Mouse (Mus musculus): ENCODE data around the gene Adgrl3. TPM values are rescaled to one million over a fixed set of nuclear protein-coding genes. Genes with fewer than 3 reads are reported as not detected.
"Not testable (repeated sequence)": the region's sequence is repeated elsewhere in the genome, so short reads cannot be mapped to it uniquely, and the experiment has no call there.

Adgrl3 gene
- polyA plus RNA-seq, 1 experiment from 2014 or later: 11.9 TPM

GRCm38 (mm10) chr5:81480911-81481310, 461.0 kb downstream of the Adgrl3 start:
- no peaks in the 10 kb centered on the region for H3K9me3 ChIP-seq
- H3K4me3 ChIP-seq: no peak overlapping the region
- H3K4me1 ChIP-seq: no peaks in the 10 kb centered on the region
- 74% methylated on average over 3 of the region's 3 CpGs for WGBS
- no peaks in the 10 kb centered on the region for H3K36me3 ChIP-seq (replicated peaks)
- DNase-seq (ENCODE audit: low spot score): no peak
- no peaks in the 10 kb centered on the region for H3K27me3 ChIP-seq (replicated peaks; ENCODE audit: low read depth, poor library complexity, severe bottlenecking)
- H3K27ac ChIP-seq (replicated peaks): no peak overlapping the region

- no peaks in the 10 kb centered on the region for H3K4me1 ChIP-seq
- WGBS: 63% methylated on average over 3 of the region's 3 CpGs
- no peaks in the 10 kb centered on the region for H3K27me3 ChIP-seq (replicated peaks; ENCODE audit: low read depth, poor library complexity, severe bottlenecking)
- H3K9me3 ChIP-seq: no peaks in the 10 kb centered on the region
- no peak overlapping the region for H3K4me3 ChIP-seq
- no peak for DNase-seq (ENCODE audit: low spot score)
- no peaks in the 10 kb centered on the region for H3K36me3 ChIP-seq (replicated peaks)
- H3K27ac ChIP-seq (replicated peaks): no peak overlapping the region
Measured at GRCm38 (mm10) chr5:81483890-81484289, 464.0 kb downstream of the Adgrl3 start.

DNA sequence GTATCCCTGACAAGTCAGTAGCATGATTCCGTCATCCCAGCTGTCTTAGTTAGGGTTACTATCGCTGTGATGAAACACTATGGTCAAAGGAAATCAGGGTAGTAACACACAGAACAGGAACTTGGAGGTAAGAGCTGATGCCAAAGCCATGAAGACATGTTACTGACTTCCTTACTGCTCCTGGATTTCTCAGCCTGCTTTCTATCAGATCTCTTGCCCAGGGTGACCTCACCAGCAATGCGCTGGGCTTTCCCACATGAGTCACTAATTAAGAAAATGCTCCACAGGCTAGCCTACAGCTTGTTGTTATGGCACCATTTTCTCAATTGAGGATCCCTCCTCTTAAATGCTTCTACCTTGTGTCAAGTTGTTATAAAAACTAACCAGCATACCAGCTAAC, 481.1 kb downstream of the Adgrl3 start:
- WGBS: 88% methylated on average over 3 of the region's 3 CpGs
- no peaks in the 10 kb centered on the region for H3K36me3 ChIP-seq (replicated peaks)
- DNase-seq (ENCODE audit: low spot score): no peak

DNA sequence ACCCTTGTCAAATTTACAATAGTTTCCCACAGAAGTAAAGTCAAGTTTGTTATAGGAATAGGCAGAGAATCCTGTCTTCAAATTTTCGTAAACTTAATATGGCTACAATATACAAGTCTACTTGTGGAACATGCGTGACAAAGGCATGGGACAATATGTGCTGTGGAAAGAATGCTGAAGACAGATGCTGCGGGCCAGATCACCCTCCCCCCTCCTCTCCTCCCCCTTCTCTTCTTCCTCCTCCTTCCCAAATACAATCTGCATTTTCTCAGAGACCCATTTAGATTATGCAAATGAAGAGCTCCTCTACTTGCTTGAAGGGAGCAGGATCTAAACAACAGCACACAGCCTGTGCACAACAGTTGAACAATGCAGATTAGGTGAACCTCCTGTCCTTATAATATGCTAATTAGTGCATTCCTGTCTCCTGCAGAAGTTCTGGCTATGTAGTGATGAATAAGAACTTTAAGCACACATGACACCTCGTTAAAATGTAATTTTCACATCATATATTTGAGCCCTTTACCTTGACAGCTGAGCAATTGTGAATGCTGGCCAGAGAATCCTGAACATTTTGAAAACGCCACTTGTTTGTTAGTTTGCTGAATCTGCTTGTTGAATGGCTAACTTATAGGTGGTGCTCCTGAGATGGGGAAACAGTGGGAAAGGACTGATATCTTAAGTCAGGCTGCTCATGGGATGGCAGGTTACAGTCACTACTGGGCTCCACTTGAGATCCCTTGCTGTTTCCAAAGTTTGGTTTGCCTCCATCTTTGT, 499.0 kb downstream of the Adgrl3 start:
- no peak overlapping the region for H3K4me3 ChIP-seq
- H3K27ac ChIP-seq (replicated peaks): no peak overlapping the region
- peaks cover 18% of the 10 kb centered on the region for H3K4me1 ChIP-seq
- WGBS: 47% methylated on average over 5 of the region's 5 CpGs
- H3K36me3 ChIP-seq (replicated peaks): no peaks in the 10 kb centered on the region
- H3K27me3 ChIP-seq (replicated peaks; ENCODE audit: low read depth, poor library complexity, severe bottlenecking): no peaks in the 10 kb centered on the region
- no peaks in the 10 kb centered on the region for H3K9me3 ChIP-seq
- no peak for DNase-seq (ENCODE audit: low spot score)

More for the DNA sequence above, 481.1 kb downstream of the Adgrl3 start:
- no peaks in the 10 kb centered on the region for H3K27me3 ChIP-seq (replicated peaks; ENCODE audit: low read depth, poor library complexity, severe bottlenecking)
- H3K4me1 ChIP-seq: no peaks in the 10 kb centered on the region
- H3K27ac ChIP-seq (replicated peaks): no peak overlapping the region
- H3K9me3 ChIP-seq: no peaks in the 10 kb centered on the region
- no peak overlapping the region for H3K4me3 ChIP-seq

- Histone ChIP-seq H3K9me3 (no peaks in the 10 kb centered on the region), H3K4me3 (no peak overlapping the region), H3K27ac (replicated peaks) (no peak overlapping the region), H3K36me3 (replicated peaks) (no peaks in the 10 kb centered on the region), H3K27me3 (replicated peaks; ENCODE audit: low read depth, poor library complexity, severe bottlenecking) (no peaks in the 10 kb centered on the region), H3K4me1 (peaks cover 18% of the 10 kb centered on the region)
- 21% methylated on average over 11 of the region's 11 CpGs for WGBS
- peak; percentile 47 for DNase-seq (ENCODE audit: low spot score)
Measured at GRCm38 (mm10) chr5:81519497-81520382, 499.8 kb downstream of the Adgrl3 start.

DNA sequence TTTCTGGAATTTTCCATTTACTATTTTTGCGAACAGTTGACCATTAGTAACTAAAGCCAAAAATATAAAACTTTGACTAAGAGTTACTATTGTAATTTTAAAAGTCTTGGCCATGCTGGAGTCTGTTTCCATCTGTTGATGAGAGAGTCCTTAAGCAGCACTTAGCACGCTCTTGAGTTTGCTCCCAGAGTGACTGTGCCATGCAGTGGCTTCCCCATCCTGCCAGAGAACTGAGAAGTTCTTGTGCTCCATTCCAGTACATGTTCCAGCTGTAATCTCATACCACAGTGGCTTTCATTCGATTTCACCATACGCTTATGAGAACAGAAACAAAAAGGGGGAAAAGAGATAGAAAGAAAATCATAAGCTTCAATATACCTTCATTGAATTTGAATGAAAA, 502.8 kb downstream of the Adgrl3 start:
- Histone ChIP-seq H3K36me3 (replicated peaks) (no peaks in the 10 kb centered on the region), H3K4me3 (no peak overlapping the region), H3K27me3 (replicated peaks; ENCODE audit: low read depth, poor library complexity, severe bottlenecking) (no peaks in the 10 kb centered on the region), H3K27ac (replicated peaks) (no peak overlapping the region), H3K9me3 (no peaks in the 10 kb centered on the region), H3K4me1 (peaks cover 18% of the 10 kb centered on the region)
- DNase-seq (ENCODE audit: low spot score): no peak
- 91% methylated on average over 4 of the region's 4 CpGs for WGBS

GRCm38 (mm10) chr5:81524532-81524961, 504.6 kb downstream of the Adgrl3 start:
- H3K36me3 ChIP-seq (replicated peaks): no peaks in the 10 kb centered on the region
- H3K4me1 ChIP-seq: peaks cover 6% of the 10 kb centered on the region
- H3K4me3 ChIP-seq: no peak overlapping the region
- 86% methylated on average over 12 of the region's 12 CpGs for WGBS
- H3K27ac ChIP-seq (replicated peaks): no peak overlapping the region
- no peaks in the 10 kb centered on the region for H3K9me3 ChIP-seq
- DNase-seq (ENCODE audit: low spot score): no peak
- H3K27me3 ChIP-seq (replicated peaks; ENCODE audit: low read depth, poor library complexity, severe bottlenecking): no peaks in the 10 kb centered on the region

- H3K4me1 ChIP-seq: no peaks in the 10 kb centered on the region
- no peak for DNase-seq (ENCODE audit: low spot score)
- no peak overlapping the region for H3K27ac ChIP-seq (replicated peaks)
- WGBS: 91% methylated on average over 2 of the region's 2 CpGs
- no peaks in the 10 kb centered on the region for H3K36me3 ChIP-seq (replicated peaks)
- no peak overlapping the region for H3K4me3 ChIP-seq
- H3K9me3 ChIP-seq: no peaks in the 10 kb centered on the region
- no peaks in the 10 kb centered on the region for H3K27me3 ChIP-seq (replicated peaks; ENCODE audit: low read depth, poor library complexity, severe bottlenecking)
Measured at GRCm38 (mm10) chr5:81525326-81525725, 505.4 kb downstream of the Adgrl3 start.

DNA sequence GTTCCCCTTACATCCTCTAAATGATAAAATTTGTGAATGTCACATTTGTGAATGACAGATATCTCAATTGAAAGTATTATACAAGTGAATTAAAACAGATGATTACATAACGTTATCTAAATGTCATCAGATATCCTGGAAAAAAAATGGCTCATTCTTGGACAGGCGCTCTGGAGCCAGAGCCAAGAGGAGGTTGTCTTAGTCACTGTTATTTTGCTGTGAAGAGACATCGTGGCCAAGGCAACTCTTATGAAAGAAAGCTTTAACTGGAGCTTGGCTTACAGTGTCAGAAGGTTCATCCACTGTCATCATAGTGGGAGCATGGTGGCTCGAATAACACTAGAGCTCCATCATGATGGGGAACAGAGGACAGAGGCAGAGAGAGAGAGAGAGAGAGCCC, 511.7 kb downstream of the Adgrl3 start:
- WGBS: 90% methylated on average over 4 of the region's 4 CpGs
- no peaks in the 10 kb centered on the region for H3K27me3 ChIP-seq (replicated peaks; ENCODE audit: low read depth, poor library complexity, severe bottlenecking)
- H3K36me3 ChIP-seq (replicated peaks): no peaks in the 10 kb centered on the region
- DNase-seq (ENCODE audit: low spot score): no peak
- no peaks in the 10 kb centered on the region for H3K9me3 ChIP-seq
- no peak overlapping the region for H3K27ac ChIP-seq (replicated peaks)
- H3K4me3 ChIP-seq: no peak overlapping the region
- H3K4me1 ChIP-seq: no peaks in the 10 kb centered on the region

DNA sequence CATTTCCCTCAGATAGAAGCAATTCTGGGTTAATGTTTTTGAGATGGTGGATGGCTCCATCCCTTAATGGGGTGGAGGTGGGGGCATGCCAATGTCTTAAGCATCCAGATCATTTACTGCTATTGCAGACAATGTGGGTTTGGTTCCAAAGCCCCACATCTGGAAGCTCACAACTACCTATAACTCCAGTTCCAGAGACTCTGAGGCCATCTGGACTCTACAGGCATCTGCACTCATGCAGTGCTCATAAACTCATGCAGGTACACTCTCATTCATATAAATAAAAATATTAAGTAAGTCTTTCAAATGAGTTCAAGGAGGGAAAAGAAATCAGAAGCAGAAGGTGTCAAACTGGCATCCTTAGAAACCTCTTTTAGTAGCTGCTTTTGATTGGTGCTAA, 530.3 kb downstream of the Adgrl3 start:
- H3K4me3 ChIP-seq: no peak overlapping the region
- no peak for DNase-seq (ENCODE audit: low spot score)
- H3K4me1 ChIP-seq: no peaks in the 10 kb centered on the region
- H3K36me3 ChIP-seq (replicated peaks): no peaks in the 10 kb centered on the region
- H3K27ac ChIP-seq (replicated peaks): no peak overlapping the region
- H3K9me3 ChIP-seq: no peaks in the 10 kb centered on the region
- no peaks in the 10 kb centered on the region for H3K27me3 ChIP-seq (replicated peaks; ENCODE audit: low read depth, poor library complexity, severe bottlenecking)

DNA sequence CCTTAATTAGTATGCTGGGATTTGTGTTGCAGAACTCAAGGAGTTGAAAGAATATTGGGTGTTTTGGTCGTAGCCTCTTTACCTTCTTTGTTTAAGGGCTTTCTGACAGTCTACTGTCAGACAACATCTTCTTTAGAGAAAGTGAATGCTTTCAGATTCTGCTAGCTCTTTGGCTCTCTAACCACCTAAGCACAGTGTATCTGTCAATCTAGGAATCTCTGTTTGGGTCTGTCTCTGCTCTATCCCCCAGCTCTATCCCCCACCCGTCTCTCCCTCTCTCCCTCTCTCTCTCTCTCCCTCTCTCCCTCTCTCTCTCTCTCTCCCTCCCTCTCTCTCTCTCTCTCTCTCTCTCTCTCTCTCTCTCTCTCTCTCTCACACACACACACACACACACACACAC, 535.2 kb downstream of the Adgrl3 start:
- not testable (repeated sequence) for H3K27me3 ChIP-seq (replicated peaks; ENCODE audit: low read depth, poor library complexity, severe bottlenecking); DNase-seq (ENCODE audit: low spot score); H3K36me3 ChIP-seq (replicated peaks); H3K4me1 ChIP-seq; H3K27ac ChIP-seq (replicated peaks); H3K9me3 ChIP-seq; H3K4me3 ChIP-seq
- 55% methylated on average over 2 of the region's 2 CpGs for WGBS

DNA sequence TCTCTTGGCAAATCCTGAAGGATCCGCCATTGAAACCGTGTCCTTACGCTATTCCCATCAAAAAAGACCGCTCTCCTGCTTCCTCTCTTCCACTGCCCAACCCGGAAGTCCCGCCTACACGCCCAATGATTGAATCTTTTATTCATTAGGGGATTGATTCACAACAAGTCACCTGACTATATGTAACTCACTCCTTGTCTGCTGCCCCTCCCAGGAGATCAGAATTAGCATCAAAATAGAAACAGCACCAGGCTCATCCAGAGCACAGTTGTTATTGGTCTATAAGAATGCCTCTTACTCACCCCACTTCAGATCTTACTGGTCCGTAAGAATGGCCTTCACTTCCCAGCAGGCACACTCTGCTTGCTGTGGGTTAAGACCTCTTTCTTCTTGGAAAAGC, 536.1 kb downstream of the Adgrl3 start:
- Histone ChIP-seq H3K4me3 (no peak overlapping the region), H3K36me3 (replicated peaks) (no peaks in the 10 kb centered on the region), H3K27me3 (replicated peaks; ENCODE audit: low read depth, poor library complexity, severe bottlenecking) (no peaks in the 10 kb centered on the region), H3K27ac (replicated peaks) (no peak overlapping the region), H3K9me3 (no peaks in the 10 kb centered on the region), H3K4me1 (no peaks in the 10 kb centered on the region)
- DNase-seq (ENCODE audit: low spot score): no peak
- 81% methylated on average over 8 of the region's 8 CpGs for WGBS

DNA sequence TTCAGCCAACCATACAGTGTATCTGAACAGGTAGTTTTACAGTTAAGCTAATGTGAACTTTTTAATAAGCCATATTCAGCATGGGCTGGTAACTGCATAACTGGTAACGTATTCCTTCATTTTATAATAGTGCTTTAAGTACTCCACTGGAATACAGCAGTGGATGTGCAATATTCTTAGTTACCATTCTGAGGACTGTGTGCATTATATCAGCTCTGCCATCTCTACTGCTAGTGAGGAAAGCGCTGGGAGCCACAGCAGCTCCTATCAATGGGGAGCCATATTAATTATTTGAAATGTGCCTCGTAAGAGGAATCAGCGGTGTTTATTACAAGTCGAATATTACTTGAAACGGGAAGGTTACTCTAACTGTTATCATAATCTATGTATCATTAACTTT, 539.0 kb downstream of the Adgrl3 start:
- Histone ChIP-seq H3K27me3 (replicated peaks; ENCODE audit: low read depth, poor library complexity, severe bottlenecking) (no peaks in the 10 kb centered on the region), H3K4me3 (no peak overlapping the region), H3K27ac (replicated peaks) (no peak overlapping the region), H3K36me3 (replicated peaks) (no peaks in the 10 kb centered on the region), H3K9me3 (no peaks in the 10 kb centered on the region), H3K4me1 (no peaks in the 10 kb centered on the region)
- no peak for DNase-seq (ENCODE audit: low spot score)
- WGBS: 93% methylated on average over 6 of the region's 6 CpGs
